Mouse (Mus musculus) neural tube, embryonic 15.5 days (tissue): ENCODE data around the gene Ppm1n. TPM values are rescaled to one million over a fixed set of nuclear protein-coding genes. Genes with fewer than 3 reads are reported as not detected.

Experiments used
- ATAC-seq: fragments of 200-750 bp; cut with Nextera tagmentation; 2 replicates; pipeline ENCODE4 v1.8.0; 2017; ENCODE audit warnings: mild to moderate bottlenecking, moderate TSS enrichment, moderate library complexity; ENCODE audit not compliant: low FRiP score
- H3K27ac ChIP-seq: fragments of 300-500 bp; sonication (generic); replicated peaks from 2 replicates; pipeline ENCODE4 v1.5.1; 2015; ENCODE audit warnings: mild to moderate bottlenecking, inconsistent platforms
- H3K27me3 ChIP-seq: fragments of 300-500 bp; sonication (generic); replicated peaks from 2 replicates; pipeline ENCODE4 v1.6.1; 2015; ENCODE audit warnings: inconsistent platforms
- H3K36me3 ChIP-seq: fragments of 300-500 bp; sonication (generic); 2 replicates; pipeline ENCODE4 v1.6.1; 2015; ENCODE audit warnings: inconsistent platforms
- H3K4me1 ChIP-seq: fragments of 300-500 bp; sonication (generic); 2 replicates; pipeline ENCODE4 v1.6.1; 2015; ENCODE audit warnings: inconsistent platforms
- H3K4me2 ChIP-seq: fragments of 300-500 bp; sonication (generic); 2 replicates; pipeline ENCODE4 v1.6.1; 2015; ENCODE audit warnings: inconsistent platforms, mild to moderate bottlenecking, moderate library complexity
- H3K4me3 ChIP-seq: fragments of 300-500 bp; sonication (generic); replicated peaks from 2 replicates; pipeline ENCODE4 v1.5.1; 2015; ENCODE audit warnings: mild to moderate bottlenecking, inconsistent platforms
- H3K9ac ChIP-seq: fragments of 300-500 bp; sonication (generic); replicated peaks from 2 replicates; pipeline ENCODE4 v1.6.1; 2015; ENCODE audit warnings: mild to moderate bottlenecking, inconsistent platforms
- H3K9me3 ChIP-seq: fragments of 300-500 bp; sonication (generic); replicated peaks from 2 replicates; pipeline ENCODE4 v1.6.1; 2016; ENCODE audit warnings: inconsistent platforms
- WGBS: fragments of 180-500 bp; shearing (Covaris S2); methylation state at CpG from one replicate; pipeline ENCODE4 v1.1.7; 2015; ENCODE audit warnings: mixed read lengths; 5-methylcytosine and 5-hydroxymethylcytosine counted together
- polyA plus RNA-seq: library from polyadenylated mRNA; unstranded; fragments of >200 nt; fragmentation: Nextera tagmentation; extraction: Ambion mirVana; gene quantifications from 2 replicates; pipeline ENCODE4 v1.2.1, GENCODE M21; 2015

The Ppm1n gene
- polyA plus RNA-seq, 1 experiment from 2014 or later, result 1.3 TPM

DNA sequence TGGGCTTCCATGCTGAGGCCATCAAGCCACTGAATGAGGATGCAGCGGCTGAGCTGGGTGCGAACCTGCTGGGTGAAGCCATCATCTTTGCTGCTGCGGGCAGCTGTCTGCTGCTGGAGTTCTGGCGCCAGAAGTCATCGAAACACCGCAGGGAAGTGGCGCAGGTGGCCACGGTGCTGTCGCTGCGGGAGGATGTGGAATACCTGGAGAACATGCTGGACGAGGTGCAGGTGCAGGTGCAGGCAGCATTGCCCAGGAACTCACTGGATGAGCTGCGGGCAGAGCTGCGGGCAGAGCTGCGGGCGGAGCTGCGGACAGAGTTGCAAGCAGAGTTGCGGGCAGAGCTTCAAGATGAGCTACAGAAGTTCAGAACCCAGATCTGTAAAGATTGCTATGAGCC is 24.5 kb downstream of the Ppm1n start:
- no peak overlapping the region for H3K27ac ChIP-seq
- no peak overlapping the region for H3K4me3 ChIP-seq
- no peaks in the 10 kb centered on the region for H3K4me1 ChIP-seq
- WGBS, result 79% methylated on average over 17 of the region's 17 CpGs
- H3K9ac ChIP-seq, result no peak overlapping the region
- peaks cover 47% of the 10 kb centered on the region for H3K36me3 ChIP-seq
- no peak for ATAC-seq
- no peak overlapping the region for H3K4me2 ChIP-seq
- H3K9me3 ChIP-seq, result no peaks in the 10 kb centered on the region
- H3K27me3 ChIP-seq, result no peaks in the 10 kb centered on the region

DNA sequence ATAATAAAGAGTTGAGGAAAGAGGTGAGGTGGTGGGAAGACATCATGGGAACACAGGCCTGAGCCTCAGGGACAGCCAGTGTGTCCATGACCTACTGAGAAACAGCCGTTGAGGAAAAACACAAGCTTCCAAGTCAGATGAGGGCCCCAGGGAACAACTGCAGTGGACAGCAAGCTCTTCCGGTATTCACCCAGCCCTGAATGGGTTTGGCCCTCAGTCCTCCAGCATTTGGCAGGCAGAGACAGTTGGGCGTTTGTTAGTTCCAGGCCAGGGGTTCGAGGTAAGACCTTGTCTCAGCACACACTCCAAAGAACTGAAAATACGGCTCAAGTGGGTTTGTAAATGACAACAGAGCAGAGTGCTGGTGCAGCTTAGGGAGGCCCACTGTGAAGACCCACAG is 26.4 kb downstream of the Ppm1n start:
- peaks cover 27% of the 10 kb centered on the region for H3K36me3 ChIP-seq
- no peak for ATAC-seq
- no peaks in the 10 kb centered on the region for H3K27me3 ChIP-seq
- no peak overlapping the region for H3K4me2 ChIP-seq
- WGBS, result 65% methylated on average over 5 of the region's 5 CpGs
- no peaks in the 10 kb centered on the region for H3K4me1 ChIP-seq
- no peak overlapping the region for H3K27ac ChIP-seq
- H3K9ac ChIP-seq, result no peak overlapping the region
- no peak overlapping the region for H3K4me3 ChIP-seq
- H3K9me3 ChIP-seq, result no peaks in the 10 kb centered on the region

DNA sequence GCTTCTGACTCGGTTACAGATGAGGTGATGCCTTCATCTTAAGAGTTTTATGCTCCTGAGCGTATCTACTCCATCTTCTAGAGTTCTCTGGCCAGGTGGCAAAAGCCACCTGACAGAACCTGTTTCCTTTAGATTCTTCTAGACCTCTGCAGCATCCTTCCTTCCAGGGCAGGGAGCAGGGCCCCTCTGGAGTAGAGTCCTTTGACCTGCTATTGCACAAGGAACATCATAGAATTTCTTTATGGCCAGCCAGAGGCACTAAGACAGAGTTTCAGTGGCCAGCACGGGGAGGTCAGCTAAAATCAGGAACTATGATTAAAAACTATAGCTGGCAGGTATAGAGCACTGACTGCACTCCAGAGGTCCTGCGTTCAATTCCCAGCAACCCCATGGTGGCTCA is 27.8 kb downstream of the Ppm1n start:
- no peaks in the 10 kb centered on the region for H3K9me3 ChIP-seq
- ATAC-seq, result no peak
- H3K4me1 ChIP-seq, result no peaks in the 10 kb centered on the region
- no peak overlapping the region for H3K4me2 ChIP-seq
- H3K27me3 ChIP-seq, result no peaks in the 10 kb centered on the region
- H3K27ac ChIP-seq, result no peak overlapping the region
- H3K9ac ChIP-seq, result no peak overlapping the region
- peaks cover 14% of the 10 kb centered on the region; the same call in 1 of the 2 replicates for H3K36me3 ChIP-seq
- WGBS, result 85% methylated on average over 4 of the region's 4 CpGs
- no peak overlapping the region for H3K4me3 ChIP-seq

DNA sequence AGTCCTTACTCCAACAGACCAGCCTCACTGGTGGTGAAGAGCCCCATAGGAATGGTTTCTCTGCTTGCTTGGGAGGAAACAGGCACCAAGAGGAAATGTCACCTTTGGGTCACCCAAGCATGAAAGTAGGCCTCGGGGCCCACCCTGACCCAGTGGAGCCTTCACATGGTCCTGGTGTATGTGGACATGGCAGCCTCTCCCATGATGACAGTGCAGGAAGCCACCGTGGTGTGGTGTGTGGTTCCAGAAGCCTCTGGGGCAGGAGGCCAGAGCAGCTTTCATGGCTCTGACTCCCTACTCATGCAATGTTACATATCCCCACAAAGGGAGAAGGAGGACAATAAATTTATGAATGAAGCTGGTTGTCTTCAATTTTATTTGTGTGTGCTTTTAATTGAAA is 32.4 kb downstream of the Ppm1n start:
- H3K9ac ChIP-seq, result no peak overlapping the region
- 100% methylated on average over 2 of the region's 2 CpGs for WGBS
- peaks cover 17% of the 10 kb centered on the region for H3K36me3 ChIP-seq
- H3K4me3 ChIP-seq, result no peak overlapping the region
- no peak overlapping the region for H3K27ac ChIP-seq
- no peaks in the 10 kb centered on the region for H3K27me3 ChIP-seq
- H3K4me2 ChIP-seq, result no peak overlapping the region
- no peaks in the 10 kb centered on the region for H3K9me3 ChIP-seq
- ATAC-seq, result no peak
- H3K4me1 ChIP-seq, result no peaks in the 10 kb centered on the region

DNA sequence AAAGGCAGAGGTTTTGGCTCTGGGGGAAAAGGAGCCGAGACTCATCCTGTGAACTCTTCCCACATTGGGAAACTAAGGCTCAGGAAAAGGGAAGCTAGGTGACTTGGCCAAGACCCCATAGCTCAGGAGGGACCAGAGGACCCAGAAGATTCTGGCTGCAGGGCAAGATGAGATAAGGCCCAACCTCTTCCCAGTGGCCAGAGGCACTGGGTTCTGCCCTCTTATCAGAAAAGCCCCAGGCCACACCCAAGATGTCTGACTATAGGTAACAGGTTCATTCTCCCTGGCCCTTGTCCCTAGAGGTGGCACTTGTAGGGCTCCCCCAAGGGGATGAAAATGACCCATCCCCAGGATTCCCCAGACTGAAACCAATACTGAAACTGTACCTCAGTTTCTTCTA is 33.0 kb downstream of the Ppm1n start:
- Histone ChIP-seq H3K27me3 (no peaks in the 10 kb centered on the region), H3K9me3 (no peaks in the 10 kb centered on the region), H3K9ac (no peak overlapping the region), H3K4me1 (no peaks in the 10 kb centered on the region), H3K36me3 (peaks cover 17% of the 10 kb centered on the region), H3K4me3 (no peak overlapping the region), H3K4me2 (no peak overlapping the region), H3K27ac (no peak overlapping the region)
- ATAC-seq, result no peak
- WGBS, result 90% methylated on average over 1 of the region's 1 CpGs

DNA sequence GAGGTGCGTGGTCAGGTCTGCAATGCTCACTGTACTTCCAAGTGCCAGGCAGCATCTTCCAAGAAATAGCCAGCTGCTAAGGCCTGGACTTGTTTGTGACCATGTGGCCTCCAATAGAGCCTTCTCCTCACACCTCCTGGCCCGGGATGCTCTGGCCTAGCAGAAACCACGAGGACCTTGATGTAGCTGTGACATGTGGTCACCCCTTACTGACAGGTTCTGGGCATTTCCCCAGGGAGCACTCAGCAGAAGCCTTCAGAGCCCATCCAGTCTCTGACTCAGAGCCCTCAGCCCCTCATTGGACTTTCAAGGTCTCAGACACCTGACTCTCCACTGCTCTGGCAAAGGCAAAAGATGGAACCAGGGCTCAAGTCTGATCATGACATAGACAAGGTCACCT is 34.8 kb downstream of the Ppm1n start:
- H3K4me1 ChIP-seq, result no peaks in the 10 kb centered on the region
- ATAC-seq, result no peak
- H3K36me3 ChIP-seq, result peaks cover 17% of the 10 kb centered on the region
- WGBS, result 86% methylated on average over 3 of the region's 3 CpGs
- H3K9ac ChIP-seq, result no peak overlapping the region
- H3K4me3 ChIP-seq, result no peak overlapping the region
- no peak overlapping the region for H3K4me2 ChIP-seq
- no peak overlapping the region for H3K27ac ChIP-seq
- H3K27me3 ChIP-seq, result no peaks in the 10 kb centered on the region
- no peaks in the 10 kb centered on the region for H3K9me3 ChIP-seq

DNA sequence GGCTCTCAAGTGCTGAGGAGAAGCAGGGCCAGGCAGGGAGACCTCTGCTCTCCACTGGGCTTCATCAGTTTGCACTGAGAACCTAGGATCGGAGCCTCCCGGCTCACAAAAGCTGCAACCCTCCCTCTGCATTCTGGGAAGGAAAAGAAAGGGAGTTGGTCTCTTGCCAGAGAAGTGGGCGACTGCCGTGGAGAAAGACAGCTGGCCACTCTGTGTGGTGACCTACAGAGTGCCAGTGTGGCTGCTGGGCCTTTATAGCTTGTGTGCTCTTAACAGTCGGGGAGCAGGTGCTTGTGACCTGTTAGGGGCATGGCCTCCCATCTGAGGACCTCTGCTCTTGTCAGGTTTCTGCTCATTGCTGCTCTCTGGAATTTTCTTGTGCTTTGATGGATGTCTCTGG is 36.0 kb downstream of the Ppm1n start:
- Histone ChIP-seq H3K4me3 (no peak overlapping the region), H3K4me2 (no peak overlapping the region), H3K4me1 (peaks cover 10% of the 10 kb centered on the region), H3K27me3 (no peaks in the 10 kb centered on the region), H3K36me3 (peaks cover 17% of the 10 kb centered on the region), H3K9me3 (no peaks in the 10 kb centered on the region), H3K27ac (no peak overlapping the region), H3K9ac (no peak overlapping the region)
- ATAC-seq, result no peak
- 58% methylated on average over 5 of the region's 5 CpGs for WGBS

DNA sequence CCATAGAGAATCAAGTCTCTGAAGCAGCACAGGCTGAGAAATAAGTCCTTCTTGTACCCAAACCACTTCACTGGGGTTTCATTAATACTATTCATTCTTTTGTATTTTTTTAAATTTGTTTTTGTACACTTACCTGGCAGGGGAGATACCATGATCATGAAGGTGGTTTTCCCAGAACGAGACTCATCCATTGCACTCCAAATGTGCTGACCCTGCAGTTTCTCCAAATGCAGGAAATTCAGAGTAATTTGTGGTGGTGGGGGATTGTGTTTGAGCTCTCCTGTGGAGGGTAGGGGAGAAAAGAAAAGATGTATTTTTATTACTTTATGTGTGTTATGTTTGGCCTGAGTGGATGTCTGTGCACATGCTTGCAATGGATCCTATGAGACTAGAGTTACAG is 37.9 kb downstream of the Ppm1n start:
- Histone ChIP-seq H3K4me1 (peaks cover 10% of the 10 kb centered on the region), H3K4me3 (no peak overlapping the region), H3K9me3 (no peaks in the 10 kb centered on the region), H3K36me3 (peaks cover 17% of the 10 kb centered on the region), H3K27ac (no peak overlapping the region), H3K27me3 (no peaks in the 10 kb centered on the region), H3K4me2 (no peak overlapping the region), H3K9ac (no peak overlapping the region)
- ATAC-seq, result no peak
- WGBS, result 88% methylated on average over 1 of the region's 1 CpGs

DNA sequence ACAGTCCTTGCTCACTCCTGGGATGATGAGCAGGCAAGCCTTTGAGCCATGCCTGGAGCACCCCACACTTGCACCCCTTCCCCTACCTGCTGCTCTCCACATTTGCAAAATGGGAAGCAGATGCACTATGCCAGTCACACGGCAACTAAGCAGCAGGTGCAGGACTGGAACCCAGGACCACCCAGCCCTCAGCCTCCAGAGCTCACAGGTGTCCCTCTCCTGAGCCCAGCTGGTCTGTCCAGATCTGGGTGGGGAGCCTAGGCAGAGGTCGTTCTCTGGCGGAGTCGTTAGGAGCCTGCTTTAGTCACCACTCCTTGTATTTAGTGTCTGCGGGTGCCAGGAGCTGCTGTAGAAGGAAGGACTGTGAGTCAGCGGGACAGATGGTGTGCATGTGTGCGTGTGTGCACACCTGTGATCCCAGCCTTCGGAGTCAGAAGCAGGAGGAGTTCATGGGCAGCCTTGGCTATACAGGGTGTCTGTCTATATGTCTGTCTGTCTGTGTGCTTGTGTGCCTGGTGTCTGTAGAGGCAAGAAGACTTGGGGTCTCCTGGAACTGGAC is 38.9 kb downstream of the Ppm1n start:
- no peak for ATAC-seq
- Histone ChIP-seq H3K9me3 (no peaks in the 10 kb centered on the region), H3K36me3 (peaks cover 14% of the 10 kb centered on the region), H3K4me1 (peaks cover 17% of the 10 kb centered on the region), H3K4me3 (no peak overlapping the region), H3K27me3 (no peaks in the 10 kb centered on the region), H3K4me2 (no peak overlapping the region), H3K27ac (no peak overlapping the region), H3K9ac (no peak overlapping the region)
- WGBS, result 91% methylated on average over 8 of the region's 8 CpGs

DNA sequence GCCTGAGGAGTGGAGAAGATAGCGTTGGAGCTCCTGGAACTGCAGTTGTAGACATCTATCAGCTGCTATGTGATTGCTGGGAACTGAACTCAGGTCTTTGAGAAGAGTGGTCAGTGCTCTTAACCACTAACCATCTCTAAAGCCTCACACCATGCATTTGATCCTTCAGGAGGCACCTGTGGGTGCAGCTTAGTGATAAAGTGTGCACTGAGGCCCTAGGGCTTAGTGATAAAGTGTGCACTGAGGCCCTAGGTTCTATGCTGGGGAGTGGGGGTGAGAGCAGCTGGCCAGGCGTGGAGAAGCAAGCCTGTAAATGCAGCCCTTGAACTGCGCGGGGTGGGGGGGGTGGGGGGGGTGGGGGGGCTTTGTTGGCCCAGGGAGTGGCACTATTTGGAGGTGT is 39.9 kb downstream of the Ppm1n start:
- ATAC-seq, result no peak
- peaks cover 20% of the 10 kb centered on the region for H3K4me1 ChIP-seq
- WGBS, result 50% methylated on average over 1 of the region's 4 CpGs
- 0 out of 2 replicates have a peak, but pooled peaks cover 4% of the 10 kb centered on the region for H3K36me3 ChIP-seq
- H3K27me3 ChIP-seq, result no peaks in the 10 kb centered on the region
- H3K9ac ChIP-seq, result no peak overlapping the region
- H3K4me2 ChIP-seq, result no peak overlapping the region
- H3K27ac ChIP-seq, result 0 out of 2 replicates have a peak overlapping the region, but pooled peaks have one; percentile 23
- no peaks in the 10 kb centered on the region for H3K9me3 ChIP-seq
- no peak overlapping the region for H3K4me3 ChIP-seq

DNA sequence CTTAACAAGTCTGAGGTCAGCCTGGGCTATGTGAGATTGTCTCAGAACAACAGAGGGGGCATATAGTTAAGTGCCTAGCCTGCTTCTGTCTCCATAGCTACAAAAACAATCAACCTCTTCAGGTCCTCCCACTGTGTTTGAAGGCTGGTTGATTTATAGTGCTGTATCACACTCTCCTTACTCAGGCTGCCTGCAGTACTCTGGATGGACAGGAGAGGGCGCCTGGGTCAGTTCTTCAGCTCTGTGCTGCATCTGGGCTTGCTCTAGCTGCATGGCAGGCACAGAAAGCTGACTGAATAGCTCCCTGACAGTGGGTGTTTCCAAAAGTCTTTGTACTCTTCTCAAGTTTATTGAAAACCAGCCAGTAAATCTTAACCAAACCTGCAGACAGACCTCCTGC is 40.4 kb downstream of the Ppm1n start:
- peak; percentile 94 for ATAC-seq
- H3K4me1 ChIP-seq, result peaks cover 20% of the 10 kb centered on the region
- H3K36me3 ChIP-seq, result no peaks in the 10 kb centered on the region
- H3K27ac ChIP-seq, result no peak overlapping the region; the same call in 1 of the 2 replicates
- no peaks in the 10 kb centered on the region for H3K9me3 ChIP-seq
- no peaks in the 10 kb centered on the region for H3K27me3 ChIP-seq
- no peak overlapping the region for H3K4me3 ChIP-seq
- H3K9ac ChIP-seq, result no peak overlapping the region
- no peak overlapping the region for H3K4me2 ChIP-seq
- WGBS, result 0% methylated on average over 1 of the region's 1 CpGs

DNA sequence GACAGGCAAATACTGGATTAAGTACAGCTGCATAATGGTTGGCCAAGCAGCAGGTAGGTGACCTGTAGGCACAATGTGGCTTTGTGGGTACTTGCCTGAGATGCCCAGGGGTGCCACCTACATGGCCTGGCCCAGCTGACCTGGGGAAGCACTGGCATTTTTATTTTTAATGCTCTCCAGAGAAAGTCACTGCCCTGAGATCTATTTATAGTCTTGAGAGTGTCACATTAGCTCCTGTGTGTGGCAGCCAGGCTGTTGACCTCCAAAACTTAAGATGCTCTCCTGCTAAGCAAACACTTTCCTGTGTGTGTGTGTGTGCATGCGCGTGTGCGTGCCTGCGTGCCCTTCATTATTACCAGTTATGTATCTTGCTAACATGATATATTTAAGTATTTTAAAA is 41.5 kb downstream of the Ppm1n start:
- H3K4me3 ChIP-seq, result no peak overlapping the region
- no peak overlapping the region for H3K27ac ChIP-seq
- H3K9ac ChIP-seq, result no peak overlapping the region
- H3K4me1 ChIP-seq, result peaks cover 20% of the 10 kb centered on the region
- no peak for ATAC-seq
- no peaks in the 10 kb centered on the region for H3K9me3 ChIP-seq
- WGBS, result 96% methylated on average over 4 of the region's 4 CpGs
- H3K27me3 ChIP-seq, result no peaks in the 10 kb centered on the region
- no peak overlapping the region for H3K4me2 ChIP-seq
- no peaks in the 10 kb centered on the region for H3K36me3 ChIP-seq

DNA sequence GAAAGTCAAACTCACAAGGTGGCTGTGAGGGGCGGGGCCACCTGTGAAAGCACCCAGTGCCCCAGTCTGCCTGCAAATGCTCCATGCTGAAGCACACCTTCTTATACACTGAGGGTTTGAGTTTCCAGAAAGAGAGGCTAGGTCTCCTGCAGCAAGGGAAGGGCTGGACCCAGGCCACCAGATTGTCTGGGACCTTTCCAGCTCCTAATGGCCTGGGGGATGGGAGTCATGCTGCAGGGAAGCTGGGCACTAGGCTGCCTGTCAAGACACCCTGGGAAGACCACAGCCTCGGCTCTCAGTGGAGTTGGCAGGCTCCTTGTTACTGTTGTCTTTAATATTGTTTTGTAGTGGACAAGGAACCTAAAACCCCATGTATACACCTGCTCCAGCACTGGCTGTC is 43.5 kb downstream of the Ppm1n start:
- no peak overlapping the region for H3K27ac ChIP-seq
- no peaks in the 10 kb centered on the region for H3K27me3 ChIP-seq
- WGBS, result 73% methylated on average over 2 of the region's 2 CpGs
- H3K4me2 ChIP-seq, result no peak overlapping the region
- no peaks in the 10 kb centered on the region; the same call in 1 of the 2 replicates for H3K36me3 ChIP-seq
- peaks cover 20% of the 10 kb centered on the region for H3K4me1 ChIP-seq
- no peak for ATAC-seq
- no peak overlapping the region for H3K4me3 ChIP-seq
- no peak overlapping the region for H3K9ac ChIP-seq
- no peaks in the 10 kb centered on the region for H3K9me3 ChIP-seq
